Mouse (Mus musculus) heart, embryonic 11.5 days (tissue): ENCODE data around the gene Clnk. TPM values are rescaled to one million over a fixed set of nuclear protein-coding genes. Genes with fewer than 3 reads are reported as not detected.

Experiments
- ATAC-seq: fragments of 200-750 bp; cut with Nextera tagmentation; replicated peaks from 2 replicates; pipeline ENCODE4 v1.8.0; 2017; ENCODE audit warnings: moderate library complexity; ENCODE audit not compliant: insufficient number of reproducible peaks, low FRiP score, low TSS enrichment
- H3K27ac ChIP-seq: fragments of 300-500 bp; sonication (generic); 2 replicates; pipeline ENCODE4 v1.5.1; 2014; ENCODE audit warnings: mild to moderate bottlenecking, low read depth, low read length
- H3K27me3 ChIP-seq: fragments of 300-500 bp; sonication (generic); 2 replicates; pipeline ENCODE4 v1.6.1; 2014; ENCODE audit warnings: mild to moderate bottlenecking, low read length, mixed read lengths; ENCODE audit not compliant: control insufficient read depth, insufficient read depth
- H3K36me3 ChIP-seq: fragments of 300-500 bp; sonication (generic); 2 replicates; pipeline ENCODE4 v1.6.1; 2014; ENCODE audit warnings: mild to moderate bottlenecking, low read length, moderate library complexity, mixed read lengths; ENCODE audit not compliant: control insufficient read depth, insufficient read depth
- H3K4me1 ChIP-seq: fragments of 300-500 bp; sonication (generic); 2 replicates; pipeline ENCODE4 v1.6.1; 2014; ENCODE audit warnings: low read length; ENCODE audit not compliant: control insufficient read depth, insufficient read depth
- H3K4me2 ChIP-seq: fragments of 300-500 bp; sonication (generic); 2 replicates; pipeline ENCODE4 v1.6.1; 2014; ENCODE audit warnings: mild to moderate bottlenecking, moderate library complexity
- H3K4me3 ChIP-seq: fragments of 300-500 bp; sonication (generic); 2 replicates; pipeline ENCODE4 v1.5.1; 2014; ENCODE audit warnings: low read depth, low read length
- H3K9ac ChIP-seq: fragments of 300-500 bp; sonication (generic); 2 replicates; pipeline ENCODE4 v1.6.1; 2014; ENCODE audit warnings: mild to moderate bottlenecking, low read depth, low read length, moderate library complexity
- H3K9me3 ChIP-seq: fragments of 300-500 bp; sonication (generic); replicated peaks from 2 replicates; pipeline ENCODE4 v1.6.1; 2016; ENCODE audit warnings: low read length; ENCODE audit not compliant: control insufficient read depth
- WGBS: fragments of 180-500 bp; shearing (Covaris S2); extraction: QIAGEN DNeasy Blood & Tissue Kit; methylation state at CpG from one replicate; pipeline ENCODE4 v1.1.7; 2014; ENCODE audit not compliant: insufficient replicate concordance; 5-methylcytosine and 5-hydroxymethylcytosine counted together
- polyA plus RNA-seq: library from polyadenylated mRNA; unstranded; fragments of >200 nt; fragmentation: Nextera tagmentation; extraction: Ambion mirVana; gene quantifications from 2 replicates; pipeline ENCODE4 v1.2.1, GENCODE M21; 2014

Gene Clnk
- polyA plus RNA-seq, 1 experiment from 2014 or later: not detected

DNA sequence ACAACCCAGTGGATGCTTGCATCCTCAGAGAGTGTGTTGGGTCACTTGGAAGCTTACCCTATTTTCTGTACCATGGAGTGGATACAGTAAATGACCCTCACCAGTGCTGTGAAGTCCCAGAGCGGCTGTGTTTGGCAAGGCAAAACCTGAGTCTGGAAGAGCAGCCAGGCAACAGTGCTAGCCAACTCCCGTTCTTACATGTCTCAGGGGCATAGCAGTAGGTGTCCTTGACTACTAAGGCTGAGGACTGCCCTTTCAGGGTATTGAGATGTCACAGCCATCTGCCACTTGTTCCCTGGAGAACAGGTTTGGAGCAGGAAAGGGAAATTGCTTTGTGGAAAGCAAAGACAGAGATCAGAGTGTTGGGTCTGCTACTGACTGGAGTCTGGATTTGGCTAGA, 85.5 kb downstream of the Clnk start:
- no peaks in the 10 kb centered on the region for H3K27me3 ChIP-seq
- ATAC-seq: no peak
- WGBS: 64% methylated on average over 2 of the region's 2 CpGs
- no peaks in the 10 kb centered on the region for H3K9me3 ChIP-seq
- no peaks in the 10 kb centered on the region for H3K36me3 ChIP-seq
- H3K4me2 ChIP-seq: no peak overlapping the region
- peaks cover 3% of the 10 kb centered on the region; the same call in 1 of the 2 replicates for H3K4me1 ChIP-seq
- no peak overlapping the region for H3K27ac ChIP-seq
- no peak overlapping the region for H3K9ac ChIP-seq
- H3K4me3 ChIP-seq: no peak overlapping the region

DNA sequence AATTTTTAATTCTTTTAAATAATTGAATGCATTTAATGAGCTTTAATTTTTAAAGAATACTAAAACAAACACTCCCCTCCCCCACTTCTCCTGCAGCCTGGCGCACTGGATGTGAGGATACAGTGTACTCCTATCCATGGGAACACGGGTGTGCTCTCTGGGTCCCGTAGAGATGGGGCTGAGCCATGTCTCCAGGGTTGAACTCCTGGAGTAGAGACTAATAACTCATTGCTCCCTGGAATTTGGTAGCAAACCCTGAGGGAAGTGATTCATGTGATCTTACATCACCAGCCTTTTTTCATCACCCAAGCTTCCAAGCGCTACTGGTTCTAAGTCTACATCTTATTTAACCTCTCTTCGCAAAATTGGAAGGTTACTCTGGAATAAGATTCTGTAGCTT, 87.8 kb downstream of the Clnk start:
- Histone ChIP-seq H3K4me2 (no peak overlapping the region), H3K27ac (no peak overlapping the region), H3K36me3 (no peaks in the 10 kb centered on the region), H3K27me3 (no peaks in the 10 kb centered on the region), H3K9ac (no peak overlapping the region), H3K4me1 (peaks cover 3% of the 10 kb centered on the region; the same call in 1 of the 2 replicates), H3K9me3 (no peaks in the 10 kb centered on the region), H3K4me3 (no peak overlapping the region)
- whole genome bisulfite sequencing: 81% methylated on average over 5 of the region's 5 CpGs
- no peak for ATAC-seq

DNA sequence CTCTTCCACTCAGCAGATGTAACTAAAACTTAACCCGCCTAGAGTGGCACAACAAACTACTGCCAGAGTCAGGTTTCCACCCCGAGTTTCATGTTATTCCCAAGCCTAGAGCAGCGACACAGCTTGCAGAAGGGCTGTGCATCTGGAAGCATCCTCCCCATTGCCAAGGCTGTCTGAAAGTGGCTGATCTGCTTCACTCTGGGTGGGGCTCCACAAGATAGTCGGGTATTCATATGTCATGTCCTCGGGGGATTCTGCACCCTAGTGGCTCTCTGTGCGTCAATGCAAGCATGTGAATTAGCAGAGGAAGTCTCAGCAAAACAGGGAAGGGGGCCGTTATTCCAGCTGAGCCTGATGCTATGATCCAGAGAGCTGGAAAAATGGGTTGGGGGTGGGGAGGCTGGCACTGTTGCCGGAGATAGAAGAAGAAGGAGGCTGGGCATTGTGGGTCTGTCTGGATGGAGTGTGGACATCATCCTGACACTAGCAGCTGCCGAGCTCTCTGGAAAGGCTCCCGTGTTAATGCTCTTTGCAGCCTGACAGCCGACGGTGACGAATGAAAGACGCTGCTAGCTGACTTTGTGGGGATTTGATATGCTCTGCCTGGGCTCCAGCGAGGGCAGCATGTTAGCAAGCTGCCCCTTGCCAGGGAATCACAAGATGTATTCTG, 88.6 kb downstream of the Clnk start:
- Histone ChIP-seq H3K4me1 (peaks cover 3% of the 10 kb centered on the region; the same call in 1 of the 2 replicates), H3K9ac (no peak overlapping the region), H3K27me3 (0 out of 2 replicates have a peak, but pooled peaks cover 3% of the 10 kb centered on the region), H3K4me3 (no peak overlapping the region), H3K4me2 (peak overlapping the region; percentile 37), H3K36me3 (no peaks in the 10 kb centered on the region), H3K27ac (no peak overlapping the region), H3K9me3 (no peaks in the 10 kb centered on the region)
- no peak for ATAC-seq
- 28% methylated on average over 15 of the region's 15 CpGs for WGBS

DNA sequence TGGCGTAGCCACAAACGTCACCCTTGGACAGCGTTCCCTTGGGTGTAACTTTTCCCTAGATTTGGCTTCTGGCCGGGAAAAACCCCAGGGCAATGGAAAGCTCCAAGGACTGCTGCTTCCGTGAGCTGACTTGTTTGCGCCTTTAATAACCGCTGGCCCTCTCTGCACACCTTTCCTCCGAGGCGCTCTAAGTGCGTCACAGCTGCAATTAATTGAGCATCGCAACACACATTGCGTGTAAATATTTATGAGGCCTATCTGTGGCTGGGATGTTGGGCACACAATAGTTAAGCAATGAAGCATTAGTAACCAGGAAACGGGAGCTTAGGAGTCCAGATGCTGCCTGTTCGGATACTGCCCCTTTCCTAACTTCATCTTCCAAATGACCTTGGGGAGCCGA, 90.5 kb downstream of the Clnk start:
- Histone ChIP-seq H3K4me2 (no peak overlapping the region), H3K4me3 (no peak overlapping the region), H3K27ac (no peak overlapping the region), H3K36me3 (no peaks in the 10 kb centered on the region), H3K4me1 (peaks cover 3% of the 10 kb centered on the region; the same call in 1 of the 2 replicates), H3K9me3 (no peaks in the 10 kb centered on the region), H3K27me3 (0 out of 2 replicates have a peak, but pooled peaks cover 3% of the 10 kb centered on the region), H3K9ac (no peak overlapping the region)
- ATAC-seq: no peak
- WGBS: 86% methylated on average over 15 of the region's 15 CpGs

DNA sequence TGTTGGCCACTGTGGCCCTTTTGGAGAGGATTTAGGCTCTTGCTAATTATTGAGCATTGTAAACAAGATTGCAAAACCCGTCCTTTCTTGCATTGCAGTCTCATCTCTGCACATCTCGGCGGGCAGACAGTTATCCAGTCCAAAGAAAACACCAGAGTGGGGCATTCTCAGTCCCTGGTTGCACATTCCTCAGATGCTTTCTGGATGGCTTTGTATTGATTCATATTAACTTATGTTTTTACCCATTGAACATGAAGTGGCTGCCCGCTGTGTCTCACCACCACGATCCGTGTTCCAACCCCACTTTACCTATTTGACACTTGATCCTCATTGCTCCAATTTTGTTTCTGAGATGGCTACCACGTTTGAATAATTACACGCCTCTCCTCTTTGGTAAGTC, 90.9 kb downstream of the Clnk start:
- Histone ChIP-seq H3K9ac (no peak overlapping the region), H3K4me3 (no peak overlapping the region), H3K36me3 (no peaks in the 10 kb centered on the region), H3K27me3 (0 out of 2 replicates have a peak, but pooled peaks cover 3% of the 10 kb centered on the region), H3K4me2 (no peak overlapping the region), H3K4me1 (peaks cover 3% of the 10 kb centered on the region; the same call in 1 of the 2 replicates), H3K9me3 (no peaks in the 10 kb centered on the region), H3K27ac (no peak overlapping the region)
- WGBS: 78% methylated on average over 8 of the region's 8 CpGs
- no peak for ATAC-seq

DNA sequence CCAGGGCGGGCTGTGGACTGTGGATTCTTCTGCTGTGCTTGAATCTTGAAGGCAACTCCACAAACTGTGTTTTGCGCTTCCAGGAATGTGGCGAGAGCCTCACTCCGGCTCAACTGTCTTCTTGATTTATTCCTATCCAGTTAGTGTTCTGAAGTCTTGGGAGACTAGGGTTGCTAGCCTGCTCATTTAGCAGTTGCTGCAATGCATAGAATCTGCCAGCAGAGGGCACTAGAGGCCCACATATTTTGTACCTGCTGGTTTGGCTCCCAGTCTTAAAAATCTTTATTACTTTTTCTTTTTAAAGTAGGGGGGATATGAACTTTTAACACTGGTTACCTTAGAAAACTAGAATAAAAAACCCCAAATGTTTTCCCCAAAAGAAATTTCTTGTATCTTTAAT, 94.8 kb downstream of the Clnk start:
- Histone ChIP-seq H3K4me3 (no peak overlapping the region), H3K27ac (no peak overlapping the region), H3K4me1 (peaks cover 3% of the 10 kb centered on the region; the same call in 1 of the 2 replicates), H3K27me3 (0 out of 2 replicates have a peak, but pooled peaks cover 3% of the 10 kb centered on the region), H3K36me3 (no peaks in the 10 kb centered on the region), H3K9ac (no peak overlapping the region), H3K9me3 (no peaks in the 10 kb centered on the region), H3K4me2 (no peak overlapping the region)
- 31% methylated on average over 4 of the region's 4 CpGs for WGBS
- no peak for ATAC-seq

DNA sequence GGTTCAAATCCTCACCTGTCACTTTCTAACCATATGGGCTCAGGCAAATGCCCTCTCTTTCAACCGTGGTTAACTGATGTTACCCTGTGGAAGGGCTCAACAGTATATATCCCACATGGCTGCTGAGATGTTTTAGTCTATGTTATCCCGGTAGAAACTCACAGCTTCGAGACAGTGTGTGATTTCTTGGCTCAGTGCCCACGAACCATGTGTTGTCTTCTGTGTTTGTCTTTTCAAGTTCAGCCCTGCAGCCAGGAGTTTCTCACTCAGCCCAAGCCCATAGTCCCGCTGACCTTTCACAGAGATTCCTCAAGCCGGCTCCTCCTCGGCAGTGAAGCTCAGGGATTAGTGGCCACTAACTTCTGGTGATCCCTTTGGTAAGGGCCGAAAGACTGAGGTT, 96.0 kb downstream of the Clnk start:
- no peak for ATAC-seq
- 57% methylated on average over 8 of the region's 8 CpGs for whole genome bisulfite sequencing
- H3K4me2 ChIP-seq: no peak overlapping the region
- H3K9ac ChIP-seq: no peak overlapping the region
- H3K27me3 ChIP-seq: 0 out of 2 replicates have a peak, but pooled peaks cover 3% of the 10 kb centered on the region
- no peaks in the 10 kb centered on the region for H3K9me3 ChIP-seq
- H3K4me1 ChIP-seq: peaks cover 3% of the 10 kb centered on the region; the same call in 1 of the 2 replicates
- no peak overlapping the region for H3K4me3 ChIP-seq
- H3K36me3 ChIP-seq: no peaks in the 10 kb centered on the region
- H3K27ac ChIP-seq: peak overlapping the region; percentile 35; the same call in 1 of the 2 replicates

DNA sequence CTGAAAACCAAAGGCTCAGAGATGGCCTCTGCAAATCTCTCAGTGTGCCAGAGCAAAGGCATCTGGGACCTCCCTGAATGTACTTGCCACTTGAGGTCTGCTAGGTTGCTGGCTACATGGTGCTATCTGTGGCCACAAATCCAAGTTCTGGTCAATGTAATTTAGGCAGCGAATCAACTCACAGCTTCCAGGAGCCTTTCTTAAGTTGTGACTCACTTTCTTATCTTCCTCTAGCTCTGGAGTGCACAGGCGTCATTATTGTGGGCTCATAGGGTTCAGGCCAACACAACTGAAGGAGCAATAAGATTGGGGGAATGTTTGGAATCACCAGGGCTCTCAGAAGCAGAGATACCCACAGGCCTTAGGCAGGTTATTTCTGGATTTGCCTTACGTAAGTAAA, 96.6 kb downstream of the Clnk start:
- no peak overlapping the region for H3K4me3 ChIP-seq
- no peaks in the 10 kb centered on the region for H3K36me3 ChIP-seq
- H3K4me2 ChIP-seq: no peak overlapping the region
- no peak for ATAC-seq
- H3K27me3 ChIP-seq: 0 out of 2 replicates have a peak, but pooled peaks cover 3% of the 10 kb centered on the region
- H3K4me1 ChIP-seq: peaks cover 3% of the 10 kb centered on the region; the same call in 1 of the 2 replicates
- 29% methylated on average over 3 of the region's 3 CpGs for WGBS
- no peak overlapping the region for H3K9ac ChIP-seq
- H3K9me3 ChIP-seq: no peaks in the 10 kb centered on the region
- H3K27ac ChIP-seq: no peak overlapping the region

DNA sequence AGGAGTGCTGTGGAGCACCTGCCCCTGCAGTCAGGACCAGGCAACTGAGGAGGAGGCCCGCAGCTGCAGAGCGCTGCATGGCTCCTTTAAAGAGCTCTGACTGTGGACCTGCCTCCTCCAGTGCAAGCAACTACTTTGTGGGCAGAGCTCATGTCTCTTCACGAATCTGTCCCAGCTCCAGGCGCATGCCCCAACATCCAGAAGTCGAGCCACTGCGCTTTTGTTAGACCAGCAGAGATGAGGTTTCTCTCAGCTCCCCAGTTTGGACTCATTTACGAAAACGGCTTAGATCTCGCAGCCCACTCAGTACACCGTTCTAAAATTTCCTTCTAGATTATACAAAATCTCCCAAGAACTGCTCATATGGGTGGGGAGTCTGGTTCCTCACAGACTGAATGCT, 101.1 kb downstream of the Clnk start:
- Histone ChIP-seq H3K27me3 (no peaks in the 10 kb centered on the region), H3K4me2 (no peak overlapping the region), H3K4me1 (peaks cover 3% of the 10 kb centered on the region; the same call in 1 of the 2 replicates), H3K4me3 (no peak overlapping the region), H3K9ac (no peak overlapping the region), H3K9me3 (no peaks in the 10 kb centered on the region), H3K36me3 (no peaks in the 10 kb centered on the region), H3K27ac (no peak overlapping the region)
- ATAC-seq: no peak
- 73% methylated on average over 10 of the region's 10 CpGs for WGBS
